Mouse (Mus musculus): ENCODE results near the gene Plcxd3.

- TF ChIP-seq POLR2A (IDR thresholded peaks at IDR 0.05; ENCODE audit: low read depth, low read length) (no peak), CTCF (IDR thresholded peaks at IDR 0.05; ENCODE audit: extremely low read depth, insufficient read depth, insufficient read length, insufficient replicate concordance) (no peak)
Measured at GRCm38 (mm10) chr15:4331867-4332266, 43.4 kb upstream of the Plcxd3 start.

Data from spleen, adult 2 months (tissue).